In genomic region chr9:29400151-29400550, GRCm38 (mm10) we compare ENCODE assay signal across 10 mouse cellular contexts.
"Had no signal": no experiment of that assay in that cellular context is flagged by ENCODE, and none has a peak within 500 bp of the region (broad histone marks: within the 10 kb centered on the region; RNA-seq: fewer than 3 reads in every experiment).

No protein-coding gene starts in this region.

- DNase-seq: kidney, adult 11 months; lung, postnatal 10 days; thymus, postnatal 36 days had no signal

- H3K27ac ChIP-seq: hindbrain, embryonic 15.5 days; left cerebral cortex, adult 2 months; liver, embryonic 15.5 days; midbrain, embryonic 10.5 days; midbrain, embryonic 15.5 days; neural tube, embryonic 12.5 days had no signal

- H3K4me2 ChIP-seq: hindbrain, embryonic 15.5 days; liver, embryonic 11.5 days; liver, embryonic 15.5 days; midbrain, embryonic 15.5 days; neural tube, embryonic 12.5 days had no signal

- H3K9ac ChIP-seq: hindbrain, embryonic 15.5 days; liver, embryonic 15.5 days; midbrain, embryonic 15.5 days; neural tube, embryonic 12.5 days had no signal

- H3K9me3 ChIP-seq: hindbrain, embryonic 15.5 days; liver, embryonic 15.5 days; midbrain, embryonic 10.5 days; midbrain, embryonic 15.5 days; neural tube, embryonic 12.5 days had no signal

- H3K4me1 ChIP-seq: hindbrain, embryonic 15.5 days; liver, embryonic 15.5 days; midbrain, embryonic 10.5 days; midbrain, embryonic 15.5 days; neural tube, embryonic 12.5 days had no signal

- H3K27me3 ChIP-seq: hindbrain, embryonic 15.5 days; liver, embryonic 15.5 days; midbrain, embryonic 15.5 days; neural tube, embryonic 12.5 days had no signal

- H3K36me3 ChIP-seq: hindbrain, embryonic 15.5 days; liver, embryonic 15.5 days; midbrain, embryonic 10.5 days; midbrain, embryonic 15.5 days; neural tube, embryonic 12.5 days had no signal

- H3K4me3 ChIP-seq: hindbrain, embryonic 15.5 days; left cerebral cortex, adult 2 months; liver, embryonic 15.5 days; midbrain, embryonic 10.5 days; midbrain, embryonic 15.5 days; neural tube, embryonic 12.5 days had no signal

- ATAC-seq: midbrain, embryonic 15.5 days had no signal
